Mouse (Mus musculus) kidney, adult 18-20 months (tissue): ENCODE data around the gene Aqp6.
A peak's percentile ranks its signal among the peaks of the same experiment; 100 is the strongest.

Experiments
- DNase-seq: peaks from one replicate; pipeline ENCODE4 v3.0.0; 2021

The Aqp6 gene

GRCm38 (mm10) chr15:99600986-99601822 is at the start of gene Aqp6:
Gene Aqp6 (plus strand): TSS chr15:99601400.
- DNase-seq, result no peak

- DNase-seq, result no peak
These were observed 47.4 kb upstream of the Aqp6 start for GRCm38 (mm10) chr15:99553767-99554166.

- no peak for DNase-seq
These were observed 42.3 kb upstream of the Aqp6 start for GRCm38 (mm10) chr15:99558947-99559346.

GRCm38 (mm10) chr15:99560246-99560645 is 41.0 kb upstream of the Aqp6 start:
- DNase-seq, result no peak

GRCm38 (mm10) chr15:99567371-99567770 is 33.8 kb upstream of the Aqp6 start:
- peak; percentile 22 for DNase-seq

- no peak for DNase-seq
These were observed 32.5 kb upstream of the Aqp6 start for GRCm38 (mm10) chr15:99568682-99569081.

GRCm38 (mm10) chr15:99569123-99569522 is 32.1 kb upstream of the Aqp6 start:
- no peak for DNase-seq

GRCm38 (mm10) chr15:99578802-99579485 is 22.3 kb upstream of the Aqp6 start, which contains the start of gene Aqp2:
Gene Aqp2 (plus strand): TSS chr15:99579055.
- DNase-seq, result no peak

- peak; percentile 57 for DNase-seq
These were observed 17.5 kb upstream of the Aqp6 start for GRCm38 (mm10) chr15:99583463-99584344.

- no peak for DNase-seq
These were observed 16.6 kb upstream of the Aqp6 start for GRCm38 (mm10) chr15:99584407-99585202.

- no peak for DNase-seq
These were observed 15.5 kb upstream of the Aqp6 start for GRCm38 (mm10) chr15:99585741-99586140.

- DNase-seq, result no peak
These were observed 14.7 kb upstream of the Aqp6 start for GRCm38 (mm10) chr15:99586525-99586924.

- DNase-seq, result no peak
These were observed 12.0 kb upstream of the Aqp6 start for GRCm38 (mm10) chr15:99589237-99589636.

GRCm38 (mm10) chr15:99589704-99590103 is 11.5 kb upstream of the Aqp6 start:
- no peak for DNase-seq

GRCm38 (mm10) chr15:99590429-99591084 is 10.6 kb upstream of the Aqp6 start, which contains the start of gene Aqp5:
Gene Aqp5 (plus strand): TSS chr15:99590782.
- DNase-seq, result no peak

- DNase-seq, result no peak
These were observed 9.0 kb upstream of the Aqp6 start for GRCm38 (mm10) chr15:99592177-99592576.

- DNase-seq, result no peak
These were observed 8.3 kb upstream of the Aqp6 start for GRCm38 (mm10) chr15:99592877-99593276.

GRCm38 (mm10) chr15:99594951-99595350 is 6.2 kb upstream of the Aqp6 start:
- DNase-seq, result no peak

- peak; percentile 82 for DNase-seq
These were observed 5.0 kb upstream of the Aqp6 start for GRCm38 (mm10) chr15:99596056-99596687.

GRCm38 (mm10) chr15:99596841-99597240 is 4.4 kb upstream of the Aqp6 start:
- no peak for DNase-seq

- no peak for DNase-seq
These were observed 3.6 kb upstream of the Aqp6 start for GRCm38 (mm10) chr15:99597596-99597995.
